Mouse (Mus musculus) heart, postnatal 0 days (tissue): ENCODE results near the gene Dnajc11.

ENCODE experiments used
- CTCF ChIP-seq: IDR thresholded peaks from 2 replicates; pipeline ENCODE4 v1.5.1; 2016; ENCODE audit warnings: antibody characterized with exemption, control low read depth, low read depth
- EP300 ChIP-seq: IDR thresholded peaks from 2 replicates; pipeline ENCODE4 v1.6.1; 2016; ENCODE audit warnings: antibody characterized with exemption, low read depth

DNA sequence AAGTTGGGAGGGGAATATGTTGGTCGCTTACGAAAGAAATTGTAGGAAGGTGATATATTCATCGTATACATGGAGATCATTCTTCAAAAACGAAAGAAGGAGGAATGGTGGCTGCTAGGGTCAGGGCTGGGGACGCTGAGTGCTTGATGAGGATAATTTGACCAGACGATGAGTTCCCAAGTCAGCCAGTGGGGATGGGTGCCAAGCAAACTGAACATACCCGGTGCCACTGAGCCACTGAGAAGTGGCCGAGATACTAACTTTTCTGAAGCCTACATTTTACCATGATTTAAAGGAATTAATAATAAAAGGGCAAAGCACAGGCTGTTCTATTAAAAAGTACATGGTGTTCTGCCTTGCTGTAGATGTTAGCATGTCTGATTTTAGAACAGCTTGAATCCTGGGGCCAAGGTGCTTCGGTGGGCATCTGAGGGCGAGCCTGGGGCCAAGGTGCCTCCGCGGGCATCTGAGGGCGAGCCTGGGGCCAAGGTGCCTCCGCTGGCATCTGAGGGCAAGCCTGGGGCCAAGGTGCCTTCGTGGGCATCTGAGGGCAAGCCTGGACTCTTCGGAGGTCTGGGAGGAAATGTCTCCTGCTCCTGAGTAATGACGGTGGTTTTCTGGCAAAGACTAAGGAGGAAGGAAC, 31.3 kb upstream of the Dnajc11 start:
- TF ChIP-seq CTCF (no peak), EP300 (no peak)
